Mouse (Mus musculus): ENCODE results near the gene D430042O09Rik.

GRCm38 (mm10) chr7:125829121-125829666 lies 121.5 kb downstream of the D430042O09Rik start:
- TF ChIP-seq CTCF (IDR thresholded peaks at IDR 0.05; ENCODE audit: low read depth) (no peak), EP300 (IDR thresholded peaks at IDR 0.05; ENCODE audit: low read depth) (no peak)
